Mouse (Mus musculus): ENCODE measurements around the gene Ncbp2. TPM values are rescaled to one million over a fixed set of nuclear protein-coding genes. Genes with fewer than 3 reads are reported as not detected.

The Ncbp2 gene
- polyA plus RNA-seq (2014; fragmentation: Nextera tagmentation; extraction: Ambion mirVana), result 165 and 173 TPM in 2 replicates

DNA sequence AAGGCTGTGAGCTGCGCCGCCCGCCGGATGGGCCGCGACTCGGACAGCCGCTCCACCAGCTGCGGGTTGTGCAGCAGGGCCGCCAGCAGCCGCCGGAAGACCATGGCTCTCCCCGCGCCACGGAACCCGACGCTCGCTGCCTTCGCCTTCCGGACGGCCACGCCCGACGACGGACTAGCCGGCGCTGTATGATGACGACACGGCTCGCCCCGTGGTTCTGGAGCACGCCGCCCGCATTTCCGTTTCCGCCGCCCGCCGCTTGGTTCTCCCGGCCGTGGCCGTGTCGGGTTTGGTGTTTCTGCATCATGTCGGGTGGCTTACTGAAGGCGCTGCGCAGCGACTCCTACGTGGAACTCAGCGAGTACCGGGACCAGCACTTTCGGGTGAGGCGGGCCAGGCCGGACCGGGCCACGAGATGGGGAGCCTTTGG is at the start of gene Ncbp2, which contains the start of gene 0610012G03Rik:
TSS of gene Ncbp2 (plus strand) at position 169 of the 430 bp plus-strand sequence.
TSS of gene 0610012G03Rik (minus strand) at position 150 of the 430 bp plus-strand sequence.
- ATAC-seq (ENCODE audit: low FRiP score) (peak; percentile 93), DNase-seq (ENCODE audit: low spot score, missing footprints) (peak; percentile 99)
- Histone ChIP-seq H3K27ac (ENCODE audit: low read depth, low read length) (peak within 1 kb of the TSS; percentile 76), H3K4me3 (ENCODE audit: low read depth, low read length) (peak within 1 kb of the TSS; percentile 94), H3K27me3 (ENCODE audit: control insufficient read depth, insufficient read depth, low read length) (no peaks in the 10 kb centered on the region), H3K9me3 (ENCODE audit: control insufficient read depth, low read length) (no peaks in the 10 kb centered on the region), H3K9ac (ENCODE audit: low read length) (peak within 1 kb of the TSS; percentile 93), H3K36me3 (ENCODE audit: control insufficient read depth, insufficient read depth, low read length) (no peaks in the 10 kb centered on the region), H3K4me1 (ENCODE audit: control insufficient read depth, insufficient read depth, low read length) (peaks cover 20% of the 10 kb centered on the region), H3K4me2 (peak within 1 kb of the TSS; percentile 56)
- under 1% methylated on average over 49 of the region's 55 CpGs for WGBS

DNA sequence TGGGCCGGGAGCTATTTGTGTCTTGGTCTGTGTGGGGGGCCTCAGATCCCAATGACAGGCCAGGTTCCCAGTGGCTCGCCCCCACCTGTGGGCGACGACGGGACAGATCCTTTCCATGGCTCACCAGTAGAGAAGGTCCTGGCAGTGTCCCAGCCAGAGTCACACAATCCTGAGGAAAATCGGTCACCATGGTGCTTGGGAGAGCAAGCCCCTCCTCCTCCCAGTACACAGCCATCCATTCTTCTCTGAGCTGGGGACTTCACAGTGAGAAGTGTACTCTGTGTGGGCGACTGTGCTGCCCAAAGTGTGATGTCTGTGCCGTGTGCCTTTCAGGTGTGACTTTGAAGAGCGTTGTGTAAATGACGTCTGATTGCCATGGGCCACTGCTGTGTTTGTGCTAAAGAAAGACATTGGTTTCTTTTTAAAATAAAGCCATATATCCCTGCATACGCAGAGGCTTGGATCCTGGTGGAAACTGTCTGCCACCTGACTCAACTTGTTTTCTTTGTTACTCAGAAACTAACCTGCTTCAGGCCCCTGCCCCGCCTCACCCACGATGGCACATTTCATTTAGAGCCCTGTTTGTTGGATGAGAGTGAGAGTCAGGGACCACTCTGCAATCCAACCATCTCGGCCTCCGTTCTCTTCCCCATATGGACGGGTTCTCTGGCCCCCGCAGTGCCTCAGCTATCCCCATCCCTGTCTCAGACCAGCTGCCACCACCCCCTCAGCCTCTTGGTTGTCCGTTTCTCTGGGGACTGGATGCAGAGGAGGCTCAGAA is 49.6 kb upstream of the Ncbp2 start:
- 82% methylated on average over 18 of the region's 18 CpGs for WGBS
- Histone ChIP-seq H3K27ac (ENCODE audit: low read depth, low read length) (no peak overlapping the region), H3K4me2 (no peak overlapping the region), H3K4me3 (ENCODE audit: low read depth, low read length) (no peak overlapping the region), H3K9me3 (ENCODE audit: control insufficient read depth, low read length) (peaks cover 4% of the 10 kb centered on the region; the same call in 1 of the 2 replicates), H3K4me1 (ENCODE audit: control insufficient read depth, insufficient read depth, low read length) (peaks cover 7% of the 10 kb centered on the region; the same call in 1 of the 2 replicates), H3K27me3 (ENCODE audit: control insufficient read depth, insufficient read depth, low read length) (no peaks in the 10 kb centered on the region), H3K9ac (ENCODE audit: low read length) (no peak overlapping the region), H3K36me3 (ENCODE audit: control insufficient read depth, insufficient read depth, low read length) (no peaks in the 10 kb centered on the region)
- ATAC-seq (ENCODE audit: low FRiP score) (no peak; the same call in 1 of the 2 replicates), DNase-seq (ENCODE audit: low spot score, missing footprints) (peak; percentile 78)

DNA sequence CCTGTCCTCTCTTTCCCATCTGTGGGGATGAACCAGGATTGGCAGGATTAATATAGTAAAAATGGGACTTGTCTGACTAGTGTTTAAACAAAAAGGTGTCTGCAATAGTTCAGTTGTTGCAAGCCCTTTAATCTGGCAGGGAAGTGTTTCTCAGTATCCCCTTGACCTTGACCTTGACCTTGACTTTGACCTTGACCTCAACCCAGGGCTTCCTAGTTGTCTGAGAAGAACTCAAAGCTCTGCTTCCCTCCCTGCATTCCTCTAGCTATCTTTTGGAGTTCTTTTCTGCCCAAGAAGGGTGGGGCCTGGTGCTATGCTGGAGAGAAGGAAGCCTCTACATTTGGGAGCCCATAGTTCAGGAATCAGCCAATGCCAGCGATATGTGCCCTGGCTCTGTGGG is 46.4 kb upstream of the Ncbp2 start:
- 90% methylated on average over 1 of the region's 1 CpGs for WGBS
- H3K9ac ChIP-seq (ENCODE audit: low read length), result no peak overlapping the region

DNA sequence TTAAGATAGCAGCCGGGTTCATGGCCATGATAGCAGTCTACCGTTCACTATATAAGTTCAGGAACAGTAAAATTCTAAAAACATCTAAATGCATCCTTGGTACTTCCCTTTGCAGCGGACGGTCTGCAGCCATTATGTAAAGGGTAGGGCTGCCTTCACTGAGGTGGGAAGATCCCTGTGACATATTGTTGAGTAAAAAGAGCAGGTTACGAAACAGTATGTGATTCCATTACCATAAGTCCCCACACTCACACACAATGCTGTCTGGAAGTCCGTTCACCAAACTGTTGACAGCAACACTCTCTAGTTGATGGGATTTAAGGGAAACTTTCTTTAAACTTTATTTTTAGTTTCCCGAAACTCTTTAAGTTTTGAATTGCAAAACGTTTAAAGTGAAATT is 45.1 kb upstream of the Ncbp2 start:
- ATAC-seq (ENCODE audit: low FRiP score) (no peak), DNase-seq (ENCODE audit: low spot score, missing footprints) (peak; percentile 45)
- Histone ChIP-seq H3K4me2 (no peak overlapping the region), H3K4me3 (ENCODE audit: low read depth, low read length) (no peak overlapping the region), H3K9me3 (ENCODE audit: control insufficient read depth, low read length) (peaks cover 4% of the 10 kb centered on the region; the same call in 1 of the 2 replicates), H3K27ac (ENCODE audit: low read depth, low read length) (no peak overlapping the region), H3K27me3 (ENCODE audit: control insufficient read depth, insufficient read depth, low read length) (peaks cover 2% of the 10 kb centered on the region; the same call in 1 of the 2 replicates), H3K4me1 (ENCODE audit: control insufficient read depth, insufficient read depth, low read length) (no peaks in the 10 kb centered on the region), H3K36me3 (ENCODE audit: control insufficient read depth, insufficient read depth, low read length) (no peaks in the 10 kb centered on the region), H3K9ac (ENCODE audit: low read length) (no peak overlapping the region)
- 89% methylated on average over 8 of the region's 8 CpGs for WGBS

More for the DNA sequence above, 46.4 kb upstream of the Ncbp2 start:
- Histone ChIP-seq H3K4me2 (no peak overlapping the region), H3K27me3 (ENCODE audit: control insufficient read depth, insufficient read depth, low read length) (peaks cover 2% of the 10 kb centered on the region; the same call in 1 of the 2 replicates), H3K36me3 (ENCODE audit: control insufficient read depth, insufficient read depth, low read length) (no peaks in the 10 kb centered on the region), H3K9me3 (ENCODE audit: control insufficient read depth, low read length) (peaks cover 4% of the 10 kb centered on the region; the same call in 1 of the 2 replicates), H3K27ac (ENCODE audit: low read depth, low read length) (no peak overlapping the region), H3K4me3 (ENCODE audit: low read depth, low read length) (no peak overlapping the region), H3K4me1 (ENCODE audit: control insufficient read depth, insufficient read depth, low read length) (peaks cover 7% of the 10 kb centered on the region; the same call in 1 of the 2 replicates)
- DNase-seq (ENCODE audit: low spot score, missing footprints), result peak; percentile 60
- no peak for ATAC-seq (ENCODE audit: low FRiP score)

DNA sequence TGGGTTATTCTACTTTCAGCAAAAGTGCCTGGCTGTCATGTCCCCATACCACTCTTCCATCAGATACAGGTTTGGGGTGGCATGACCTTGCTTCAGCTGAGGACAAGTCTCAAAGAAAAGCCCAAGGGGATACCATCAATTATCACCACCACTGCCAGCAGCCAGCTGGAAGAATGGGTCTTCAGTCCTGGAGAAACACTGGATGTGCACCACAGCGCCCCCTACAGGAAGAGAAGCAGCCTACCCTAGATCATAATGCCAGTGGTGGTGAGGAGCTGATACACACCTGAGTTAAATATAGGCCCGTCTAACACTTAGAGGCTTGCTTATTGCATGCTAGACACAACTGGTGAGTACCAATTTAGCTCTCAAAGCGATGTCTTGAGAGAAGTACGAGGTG is 43.0 kb upstream of the Ncbp2 start:
- Histone ChIP-seq H3K27ac (ENCODE audit: low read depth, low read length) (no peak overlapping the region), H3K27me3 (ENCODE audit: control insufficient read depth, insufficient read depth, low read length) (peaks cover 2% of the 10 kb centered on the region; the same call in 1 of the 2 replicates), H3K4me2 (no peak overlapping the region), H3K9ac (ENCODE audit: low read length) (no peak overlapping the region), H3K9me3 (ENCODE audit: control insufficient read depth, low read length) (no peaks in the 10 kb centered on the region), H3K4me1 (ENCODE audit: control insufficient read depth, insufficient read depth, low read length) (no peaks in the 10 kb centered on the region), H3K36me3 (ENCODE audit: control insufficient read depth, insufficient read depth, low read length) (no peaks in the 10 kb centered on the region), H3K4me3 (ENCODE audit: low read depth, low read length) (no peak overlapping the region)
- DNase-seq (ENCODE audit: low spot score, missing footprints) (peak; percentile 77), ATAC-seq (ENCODE audit: low FRiP score) (no peak)
- 73% methylated on average over 4 of the region's 4 CpGs for WGBS

DNA sequence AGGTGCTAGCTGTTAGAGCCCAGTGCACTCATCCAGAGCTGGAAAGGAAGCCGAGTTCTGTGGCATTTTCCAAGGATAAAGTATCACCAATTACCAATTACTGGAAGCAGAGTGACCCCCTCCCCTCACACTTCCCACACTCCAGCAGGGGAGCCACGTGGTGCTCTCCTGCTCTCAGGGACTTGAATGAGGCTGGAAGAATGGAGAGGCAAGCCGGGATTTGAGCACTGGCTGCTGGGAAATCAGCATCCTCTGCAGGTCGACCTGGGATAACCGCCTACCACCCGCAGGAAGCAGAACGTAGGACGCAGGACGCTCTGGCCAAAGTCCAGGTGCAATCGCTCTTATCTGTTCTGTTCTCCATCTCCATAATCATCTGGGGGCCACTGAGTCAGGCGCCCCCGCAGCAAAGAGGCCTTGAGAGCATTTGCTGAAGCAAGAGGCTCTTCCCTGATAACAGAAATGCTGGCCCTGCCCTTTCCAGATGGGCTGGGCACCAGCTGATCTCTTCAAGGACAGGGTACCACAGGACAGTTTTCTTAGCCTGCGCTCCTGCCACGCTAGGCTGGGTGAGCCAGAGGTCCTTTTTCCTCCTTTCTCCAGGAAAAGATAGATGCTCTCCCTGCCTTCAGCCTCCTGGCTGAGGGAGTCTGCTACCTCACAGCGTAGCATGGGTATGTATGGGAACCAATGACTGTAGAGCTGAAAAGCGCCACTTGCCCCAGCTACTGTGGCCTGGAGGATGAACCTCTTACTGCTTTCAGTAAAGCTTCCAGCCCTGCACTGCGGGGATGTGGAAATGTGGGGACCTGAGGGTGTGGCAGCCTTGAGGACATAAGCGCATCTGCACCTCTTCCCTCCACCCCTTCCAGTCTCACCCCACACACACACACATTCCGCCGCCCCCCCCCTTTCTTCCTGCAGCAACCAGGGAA is 42.2 kb upstream of the Ncbp2 start:
- Histone ChIP-seq H3K27me3 (ENCODE audit: control insufficient read depth, insufficient read depth, low read length) (peaks cover 2% of the 10 kb centered on the region; the same call in 1 of the 2 replicates), H3K9me3 (ENCODE audit: control insufficient read depth, low read length) (no peaks in the 10 kb centered on the region), H3K36me3 (ENCODE audit: control insufficient read depth, insufficient read depth, low read length) (no peaks in the 10 kb centered on the region), H3K9ac (ENCODE audit: low read length) (no peak overlapping the region), H3K4me1 (ENCODE audit: control insufficient read depth, insufficient read depth, low read length) (no peaks in the 10 kb centered on the region), H3K4me3 (ENCODE audit: low read depth, low read length) (no peak overlapping the region), H3K27ac (ENCODE audit: low read depth, low read length) (no peak overlapping the region), H3K4me2 (peak overlapping the region; percentile 29)
- WGBS, result 34% methylated on average over 20 of the region's 20 CpGs
- DNase-seq (ENCODE audit: low spot score, missing footprints) (peak; percentile 82), ATAC-seq (ENCODE audit: low FRiP score) (no peak)

DNA sequence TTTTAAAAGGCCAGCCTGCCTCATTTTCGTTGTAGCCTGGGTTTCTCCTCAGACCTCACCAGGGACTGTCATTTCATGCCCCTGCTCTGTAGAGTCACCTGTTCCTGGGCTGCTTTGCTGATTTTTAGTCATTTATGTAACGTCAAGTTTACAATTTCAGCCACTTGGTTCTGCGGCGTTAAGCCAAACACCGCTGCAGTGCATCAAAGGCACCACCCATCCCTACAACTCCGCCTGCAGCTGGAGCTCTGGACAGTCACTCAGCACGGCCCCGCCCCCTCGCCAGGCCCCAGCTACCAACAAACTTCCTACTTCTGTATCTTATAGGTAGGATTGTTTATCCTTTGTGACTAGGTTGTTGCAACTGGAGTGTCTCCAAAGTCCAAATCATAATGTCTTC is 41.4 kb upstream of the Ncbp2 start:
- 15% methylated on average over 9 of the region's 9 CpGs for WGBS
- Histone ChIP-seq H3K9ac (ENCODE audit: low read length) (no peak overlapping the region), H3K4me3 (ENCODE audit: low read depth, low read length) (no peak overlapping the region), H3K27ac (ENCODE audit: low read depth, low read length) (no peak overlapping the region), H3K4me2 (peak overlapping the region; percentile 29; the same call in 1 of the 2 replicates), H3K27me3 (ENCODE audit: control insufficient read depth, insufficient read depth, low read length) (peaks cover 2% of the 10 kb centered on the region; the same call in 1 of the 2 replicates), H3K4me1 (ENCODE audit: control insufficient read depth, insufficient read depth, low read length) (no peaks in the 10 kb centered on the region), H3K36me3 (ENCODE audit: control insufficient read depth, insufficient read depth, low read length) (no peaks in the 10 kb centered on the region), H3K9me3 (ENCODE audit: control insufficient read depth, low read length) (no peaks in the 10 kb centered on the region)
- no peak for ATAC-seq (ENCODE audit: low FRiP score)
- DNase-seq (ENCODE audit: low spot score, missing footprints), result peak; percentile 88

DNA sequence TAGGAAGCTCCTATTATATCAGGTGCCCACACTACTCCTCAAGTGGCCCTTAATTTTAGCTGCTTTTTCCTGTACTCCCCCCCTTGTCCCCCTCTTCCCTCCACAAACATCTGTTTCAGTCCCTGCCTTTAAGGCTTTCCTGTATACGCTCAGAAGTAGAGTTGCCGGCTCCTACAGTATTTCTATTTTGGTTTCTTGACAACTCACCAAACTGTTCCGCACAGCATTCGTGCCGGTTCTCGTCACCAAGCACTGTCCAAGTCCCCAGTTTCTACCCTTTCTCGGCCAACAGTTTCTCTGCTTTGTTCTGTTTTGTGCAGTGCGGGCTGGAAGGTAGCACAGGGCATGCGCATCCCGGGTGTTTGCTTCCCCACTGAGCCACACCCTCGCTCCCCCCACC is 39.4 kb upstream of the Ncbp2 start:
- Histone ChIP-seq H3K4me1 (ENCODE audit: control insufficient read depth, insufficient read depth, low read length) (no peaks in the 10 kb centered on the region), H3K27ac (ENCODE audit: low read depth, low read length) (no peak overlapping the region), H3K27me3 (ENCODE audit: control insufficient read depth, insufficient read depth, low read length) (peaks cover 2% of the 10 kb centered on the region; the same call in 1 of the 2 replicates), H3K36me3 (ENCODE audit: control insufficient read depth, insufficient read depth, low read length) (no peaks in the 10 kb centered on the region), H3K4me2 (no peak overlapping the region), H3K9ac (ENCODE audit: low read length) (no peak overlapping the region), H3K9me3 (ENCODE audit: control insufficient read depth, low read length) (no peaks in the 10 kb centered on the region), H3K4me3 (ENCODE audit: low read depth, low read length) (no peak overlapping the region)
- WGBS, result 70% methylated on average over 11 of the region's 11 CpGs
- ATAC-seq (ENCODE audit: low FRiP score), result no peak
- peak; percentile 64 for DNase-seq (ENCODE audit: low spot score, missing footprints)
